Mouse (Mus musculus) embryonic fibroblast, embryonic 13.5 days (primary cell): Measurements from ENCODE around the gene Vsig1. TPM values are rescaled to one million over a fixed set of nuclear protein-coding genes. Genes with fewer than 3 reads are reported as not detected.

Experiments
- H3K27ac ChIP-seq: 2 replicates; pipeline ENCODE4 v1.5.1; 2012; ENCODE audit warnings: low read length, control low read depth, inconsistent platforms; ENCODE audit not compliant: insufficient read depth
- H3K4me1 ChIP-seq: 2 replicates; pipeline ENCODE4 v1.6.1; 2011; ENCODE audit warnings: low read length; ENCODE audit not compliant: control insufficient read depth, insufficient read depth
- H3K4me3 ChIP-seq: 2 replicates; pipeline ENCODE4 v1.5.1; 2011; ENCODE audit warnings: mild to moderate bottlenecking, control low read depth, low read length; ENCODE audit not compliant: insufficient read depth
- CTCF ChIP-seq: IDR thresholded peaks from 2 replicates; pipeline ENCODE4 v1.5.1; 2011; ENCODE audit warnings: mild to moderate bottlenecking, control low read depth, low read length, moderate library complexity, borderline replicate concordance; ENCODE audit not compliant: insufficient read depth
- POLR2A ChIP-seq: IDR thresholded peaks from 2 replicates; pipeline ENCODE4 v1.6.1; 2011; ENCODE audit warnings: low read depth, mild to moderate bottlenecking, control low read depth, low read length, moderate library complexity
- polyA plus RNA-seq: library from polyadenylated mRNA; stranded (reverse); fragments of >200 nt; gene quantifications from 2 replicates; pipeline ENCODE4 v1.2.4, GENCODE M21; 2011; ENCODE audit warnings: low read depth; ENCODE audit not compliant: missing spikeins, insufficient read length

The Vsig1 gene
- polyA plus RNA-seq, 1 experiment = not detected

GRCm38 (mm10) chrX:140956272-140956940 is 49.0 kb downstream of the Vsig1 start, which contains the start of the genes Psmd10 and Atg4a:
TSS of gene Psmd10 (minus strand) at chrX:140956728.
TSS of gene Atg4a (plus strand) at chrX:140956907.
- peak within 1 kb of the TSS; percentile 63 for H3K27ac ChIP-seq
- H3K4me1 ChIP-seq = no peaks in the 10 kb centered on the region
- H3K4me3 ChIP-seq = peak within 1 kb of the TSS; percentile 86
- TF ChIP-seq CTCF (no peak), POLR2A (peak; percentile 46)

GRCm38 (mm10) chrX:140956959-140957358 is 49.6 kb downstream of the Vsig1 start:
- no peak overlapping the region for H3K27ac ChIP-seq
- no peak for TF ChIP-seq POLR2A
- TF ChIP-seq CTCF = no peak

GRCm38 (mm10) chrX:140978943-140979342 is 71.5 kb downstream of the Vsig1 start:
- Histone ChIP-seq H3K4me1 (peaks cover 15% of the 10 kb centered on the region), H3K27ac (peak overlapping the region; percentile 53), H3K4me3 (no peak overlapping the region)
- TF ChIP-seq POLR2A = no peak
- TF ChIP-seq CTCF = no peak

More at GRCm38 (mm10) chrX:140956959-140957358, 49.6 kb downstream of the Vsig1 start:
- no peaks in the 10 kb centered on the region for H3K4me1 ChIP-seq
- H3K4me3 ChIP-seq = peak overlapping the region; percentile 86

- peaks cover 15% of the 10 kb centered on the region for H3K4me1 ChIP-seq
- peak overlapping the region; percentile 72 for H3K27ac ChIP-seq
- no peak for TF ChIP-seq CTCF
- TF ChIP-seq POLR2A = no peak
- H3K4me3 ChIP-seq = no peak overlapping the region
Measured at GRCm38 (mm10) chrX:140979546-140979945, 72.1 kb downstream of the Vsig1 start.

- TF ChIP-seq POLR2A = no peak
- no peak for TF ChIP-seq CTCF
- Histone ChIP-seq H3K4me1 (peaks cover 15% of the 10 kb centered on the region), H3K4me3 (no peak overlapping the region), H3K27ac (peak overlapping the region; percentile 72; the same call in 1 of the 2 replicates)
Measured at GRCm38 (mm10) chrX:140980163-140980562, 72.8 kb downstream of the Vsig1 start.

- Histone ChIP-seq H3K27ac (peak overlapping the region; percentile 84), H3K4me1 (peaks cover 15% of the 10 kb centered on the region), H3K4me3 (no peak overlapping the region)
- no peak for TF ChIP-seq CTCF
- no peak for TF ChIP-seq POLR2A
Measured at GRCm38 (mm10) chrX:140983206-140983960, 76.0 kb downstream of the Vsig1 start.

- Histone ChIP-seq H3K27ac (no peak overlapping the region), H3K4me3 (no peak overlapping the region), H3K4me1 (peaks cover 13% of the 10 kb centered on the region; the same call in 1 of the 2 replicates)
- no peak for TF ChIP-seq POLR2A
- TF ChIP-seq CTCF = no peak
Measured at GRCm38 (mm10) chrX:140984795-140985194, 77.4 kb downstream of the Vsig1 start.

- TF ChIP-seq POLR2A (no peak), CTCF (no peak)
- peaks cover 9% of the 10 kb centered on the region; the same call in 1 of the 2 replicates for H3K4me1 ChIP-seq
- no peak overlapping the region for H3K4me3 ChIP-seq
- H3K27ac ChIP-seq = no peak overlapping the region
Measured at GRCm38 (mm10) chrX:140985256-140985655, 77.8 kb downstream of the Vsig1 start.

Other genes starting within 250 kb of the Vsig1 start
- 19.4 and 26.8 TPM in 2 replicates for gene Mid2, start 243.0 kb upstream of the Vsig1 start, polyA plus RNA-seq
- gene Tex13b, start 94.2 kb upstream of the Vsig1 start, polyA plus RNA-seq = not detected in 2 replicates
- 26.3 and 28.4 TPM in 2 replicates for gene Psmd10, start 49.1 kb downstream of the Vsig1 start, polyA plus RNA-seq
- 19.1 and 22.5 TPM in 2 replicates for gene Atg4a, start 49.3 kb downstream of the Vsig1 start, polyA plus RNA-seq